Mouse (Mus musculus) limb, embryonic 11.5 days (tissue): Measurements from ENCODE around the gene Hook2. TPM values are rescaled to one million over a fixed set of nuclear protein-coding genes. Genes with fewer than 3 reads are reported as not detected.

Source experiments
- ATAC-seq: fragments of 200-750 bp; cut with Nextera tagmentation; 2 replicates; pipeline ENCODE4 v1.8.0; 2017; ENCODE audit warnings: low read depth; ENCODE audit not compliant: insufficient number of reproducible peaks, low FRiP score, low TSS enrichment
- DNase-seq: peaks from one replicate; pipeline ENCODE4 v3.0.0-alpha.2; 2015; ENCODE audit warnings: low spot score
- H3K27ac ChIP-seq: fragments of 300-500 bp; sonication (generic); replicated peaks from 2 replicates; pipeline ENCODE4 v1.5.1; 2014; ENCODE audit warnings: low read depth, mild to moderate bottlenecking, low read length
- H3K27me3 ChIP-seq: fragments of 300-500 bp; sonication (generic); 2 replicates; pipeline ENCODE4 v1.6.1; 2014; ENCODE audit warnings: mild to moderate bottlenecking, low read length, mixed read lengths; ENCODE audit not compliant: control insufficient read depth, insufficient read depth
- H3K36me3 ChIP-seq: fragments of 300-500 bp; sonication (generic); 2 replicates; pipeline ENCODE4 v1.6.1; 2014; ENCODE audit warnings: mild to moderate bottlenecking, low read length, moderate library complexity, mixed read lengths; ENCODE audit not compliant: control insufficient read depth, insufficient read depth
- H3K4me1 ChIP-seq: fragments of 300-500 bp; sonication (generic); 2 replicates; pipeline ENCODE4 v1.6.1; 2014; ENCODE audit warnings: low read length, mixed read lengths; ENCODE audit not compliant: control insufficient read depth, insufficient read depth
- H3K4me2 ChIP-seq: fragments of 300-500 bp; sonication (generic); 2 replicates; pipeline ENCODE4 v1.6.1; 2014; ENCODE audit warnings: low read depth, mild to moderate bottlenecking, moderate library complexity; ENCODE audit not compliant: severe bottlenecking
- H3K4me3 ChIP-seq: fragments of 300-500 bp; sonication (generic); 2 replicates; pipeline ENCODE4 v1.5.1; 2014; ENCODE audit warnings: low read depth, low read length
- H3K9ac ChIP-seq: fragments of 300-500 bp; sonication (generic); 2 replicates; pipeline ENCODE4 v1.6.1; 2014; ENCODE audit warnings: mild to moderate bottlenecking, low read length
- H3K9me3 ChIP-seq: fragments of 300-500 bp; sonication (generic); 2 replicates; pipeline ENCODE4 v1.6.1; 2016; ENCODE audit warnings: low read length; ENCODE audit not compliant: control insufficient read depth
- WGBS: fragments of 180-500 bp; shearing (Covaris S2); extraction: QIAGEN DNeasy Blood & Tissue Kit; methylation state at CpG from one replicate; pipeline ENCODE4 v1.1.7; 2014; 5-methylcytosine and 5-hydroxymethylcytosine counted together
- polyA plus RNA-seq: library from polyadenylated mRNA; unstranded; fragments of >200 nt; fragmentation: Nextera tagmentation; extraction: Ambion mirVana; gene quantifications from 2 replicates; pipeline ENCODE4 v1.2.1, GENCODE M21; 2014

Gene Hook2
- polyA plus RNA-seq, 1 experiment from 2014 or later: 15.2 TPM

DNA sequence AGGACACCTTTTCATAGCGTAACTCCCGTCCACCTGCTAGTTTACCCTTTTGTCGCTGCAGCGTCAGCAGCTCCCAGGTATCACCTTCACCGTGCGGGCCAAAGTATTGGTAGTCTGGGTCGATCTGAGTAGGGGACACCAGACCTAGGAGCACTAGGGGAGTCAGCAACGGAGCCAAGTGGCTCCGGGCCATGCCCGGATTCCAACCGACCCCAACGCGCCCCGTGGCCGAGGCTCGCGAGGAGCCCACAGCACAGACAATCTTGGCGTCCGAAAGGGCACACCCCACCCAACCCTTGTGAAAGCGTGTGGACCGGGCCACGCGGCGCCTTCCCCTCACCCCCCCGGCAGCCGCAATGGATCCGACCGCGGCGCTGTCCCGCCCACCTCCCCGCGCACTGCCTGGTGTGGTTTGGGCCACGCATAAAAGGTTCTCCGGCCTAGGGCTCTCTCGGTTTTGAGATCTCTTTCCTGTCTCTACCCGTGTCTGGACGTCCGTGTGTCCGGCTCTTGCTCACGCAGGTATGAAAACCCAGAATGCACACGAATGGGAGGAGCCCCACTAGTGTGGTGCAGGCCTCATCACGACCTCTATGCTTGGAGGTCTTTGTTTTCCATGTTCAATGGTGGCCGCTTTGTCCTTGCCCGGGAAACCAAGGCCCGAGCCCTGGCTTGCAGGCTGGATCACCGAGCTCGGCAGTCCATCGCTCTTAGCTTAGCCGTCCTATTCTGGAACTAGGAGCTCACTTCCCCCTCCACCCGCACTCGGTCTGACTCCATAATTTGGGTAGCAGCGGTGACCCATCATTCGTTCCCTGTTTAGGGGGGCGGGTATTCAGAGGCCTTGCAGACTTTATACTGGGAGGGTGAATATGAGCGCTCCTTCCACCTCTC lies 20.9 kb upstream of the Hook2 start, which contains the start of the genes Gm49661, Prdx2 and Rnaseh2a:
Gene Gm49661, minus strand, starts transcription at position 193 of the 894 bp plus-strand sequence.
Gene Prdx2, plus strand, starts transcription at position 347 of the 894 bp plus-strand sequence.
Gene Rnaseh2a, minus strand, starts transcription at position 527 of the 894 bp plus-strand sequence.
- peak within 1 kb of the TSS; percentile 78 for H3K27ac ChIP-seq
- H3K4me3 ChIP-seq: peak within 1 kb of the TSS; percentile 61
- under 1% methylated on average over 56 of the region's 56 CpGs for WGBS
- peak; percentile 89 for DNase-seq
- H3K36me3 ChIP-seq: peaks cover 15% of the 10 kb centered on the region; the same call in 1 of the 2 replicates
- H3K4me2 ChIP-seq: peak within 1 kb of the TSS; percentile 80
- peak; percentile 64 for ATAC-seq
- H3K9me3 ChIP-seq: no peaks in the 10 kb centered on the region
- H3K9ac ChIP-seq: peak within 1 kb of the TSS; percentile 89
- no peaks in the 10 kb centered on the region for H3K27me3 ChIP-seq
- peaks cover 30% of the 10 kb centered on the region for H3K4me1 ChIP-seq

DNA sequence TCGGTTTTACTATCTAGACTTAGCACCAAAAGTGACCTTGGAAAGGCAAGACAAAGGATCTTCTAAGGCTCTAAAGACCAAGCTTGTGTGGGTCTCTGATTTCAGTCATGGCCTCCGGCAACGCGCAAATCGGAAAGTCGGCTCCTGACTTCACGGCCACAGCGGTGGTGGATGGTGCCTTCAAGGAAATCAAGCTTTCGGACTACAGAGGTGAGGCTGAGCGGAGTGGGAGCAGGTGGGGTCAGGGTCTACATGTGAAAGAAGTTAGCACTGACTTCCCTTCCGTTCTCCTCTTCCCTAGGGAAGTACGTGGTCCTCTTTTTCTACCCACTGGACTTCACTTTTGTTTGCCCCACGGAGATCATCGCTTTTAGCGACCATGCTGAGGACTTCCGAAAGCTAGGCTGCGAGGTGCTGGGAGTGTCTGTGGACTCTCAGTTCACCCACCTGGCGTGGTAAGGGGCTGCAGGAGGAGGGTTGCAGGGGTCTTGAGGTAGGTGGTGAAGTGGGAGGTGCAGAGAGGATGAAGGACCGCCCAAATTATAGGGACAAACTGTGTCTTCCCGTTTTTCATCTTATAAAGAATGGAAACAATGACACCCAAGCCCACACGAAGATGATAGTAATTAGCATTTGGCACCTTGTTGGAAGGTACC lies 20.1 kb upstream of the Hook2 start:
- peak overlapping the region; percentile 78 for H3K27ac ChIP-seq
- no peak for ATAC-seq
- DNase-seq: peak; percentile 55
- no peaks in the 10 kb centered on the region for H3K27me3 ChIP-seq
- peak overlapping the region; percentile 89 for H3K9ac ChIP-seq
- WGBS: 11% methylated on average over 21 of the region's 21 CpGs
- H3K4me2 ChIP-seq: peak overlapping the region; percentile 80
- H3K4me1 ChIP-seq: peaks cover 25% of the 10 kb centered on the region
- H3K36me3 ChIP-seq: peaks cover 15% of the 10 kb centered on the region; the same call in 1 of the 2 replicates
- no peaks in the 10 kb centered on the region for H3K9me3 ChIP-seq
- peak overlapping the region; percentile 61 for H3K4me3 ChIP-seq

DNA sequence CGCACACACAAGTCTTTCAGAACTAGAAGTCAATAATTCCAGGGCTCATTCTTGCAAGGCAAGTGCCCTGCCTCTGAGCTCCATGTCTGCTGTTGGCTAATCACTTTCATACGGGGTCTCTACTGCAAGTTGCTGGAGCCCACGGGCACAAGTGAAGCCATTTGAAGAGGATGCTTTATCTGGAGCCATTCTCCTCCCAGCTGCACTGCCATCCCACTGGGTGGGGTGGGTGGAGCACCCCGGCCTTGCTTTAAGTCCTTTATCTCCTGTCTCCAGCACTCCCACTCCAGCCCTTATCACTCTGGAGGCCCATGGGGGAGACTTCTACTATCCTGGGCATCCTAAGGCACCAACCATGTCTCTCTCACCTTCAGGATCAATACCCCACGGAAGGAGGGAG lies 19.5 kb upstream of the Hook2 start:
- Histone ChIP-seq H3K27ac (no peak overlapping the region), H3K36me3 (peaks cover 15% of the 10 kb centered on the region; the same call in 1 of the 2 replicates), H3K27me3 (no peaks in the 10 kb centered on the region), H3K4me3 (peak overlapping the region; percentile 61), H3K9me3 (no peaks in the 10 kb centered on the region), H3K9ac (peak overlapping the region; percentile 89; the same call in 1 of the 2 replicates), H3K4me2 (peak overlapping the region; percentile 80), H3K4me1 (peaks cover 26% of the 10 kb centered on the region)
- ATAC-seq: no peak
- WGBS: 67% methylated on average over 5 of the region's 5 CpGs
- DNase-seq: no peak

DNA sequence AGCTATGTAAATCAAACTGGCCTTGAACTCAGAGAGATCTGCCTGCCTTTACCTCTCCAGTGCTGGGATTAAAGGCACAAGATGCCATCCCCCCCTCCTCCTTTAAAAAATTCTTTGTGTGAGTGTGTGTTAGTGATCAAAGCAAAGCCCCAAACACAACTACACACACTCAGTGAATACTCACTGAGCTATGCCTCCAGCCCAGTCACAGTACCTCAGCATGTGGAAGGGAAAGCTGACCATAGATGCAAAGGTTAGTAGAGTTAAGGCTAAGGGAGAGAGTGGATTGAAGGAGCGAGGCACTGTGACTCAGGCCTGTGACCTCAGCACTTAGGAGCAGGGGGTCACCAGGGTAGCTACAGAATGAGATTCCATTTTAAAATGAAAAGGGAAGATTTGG lies 17.3 kb upstream of the Hook2 start:
- Histone ChIP-seq H3K4me2 (no peak overlapping the region), H3K4me1 (peaks cover 43% of the 10 kb centered on the region), H3K4me3 (no peak overlapping the region), H3K9me3 (no peaks in the 10 kb centered on the region), H3K9ac (no peak overlapping the region), H3K27ac (no peak overlapping the region), H3K27me3 (peaks cover 12% of the 10 kb centered on the region), H3K36me3 (peaks cover 15% of the 10 kb centered on the region; the same call in 1 of the 2 replicates)
- DNase-seq (no peak), ATAC-seq (no peak)
- 81% methylated on average over 1 of the region's 1 CpGs for WGBS

DNA sequence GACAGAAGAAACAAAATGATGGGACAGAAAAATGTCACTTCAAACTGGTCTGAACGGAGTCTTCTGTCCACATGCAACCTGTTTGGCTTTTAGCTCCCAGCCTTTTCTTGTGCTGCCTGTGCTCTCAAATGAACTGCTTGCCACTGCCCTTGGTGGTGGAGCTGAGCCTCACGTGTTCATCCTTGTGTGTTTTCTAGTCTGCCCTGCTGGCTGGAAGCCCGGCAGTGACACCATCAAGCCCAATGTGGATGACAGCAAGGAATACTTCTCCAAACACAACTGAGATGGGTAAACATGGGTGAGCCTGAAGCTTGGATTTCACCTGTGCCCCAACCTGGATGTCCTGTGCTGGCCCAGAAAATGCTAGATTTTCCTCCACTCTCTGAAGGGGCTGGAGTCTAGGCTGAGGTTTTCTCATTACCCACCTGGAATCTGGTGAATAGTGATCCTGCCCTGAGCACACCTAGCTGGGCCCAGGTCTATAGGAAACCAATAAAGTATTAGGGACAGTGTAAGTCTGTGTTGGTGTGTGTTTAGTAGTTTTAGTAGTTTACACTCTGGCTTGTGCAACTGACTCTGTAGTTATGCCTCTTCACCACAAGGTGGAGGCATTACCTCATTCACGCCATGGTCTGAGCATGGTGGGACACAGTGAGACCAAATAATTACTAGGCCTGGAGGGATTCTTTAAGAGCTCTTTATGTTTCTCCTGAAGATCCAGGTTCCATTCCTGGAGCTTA lies 16.4 kb upstream of the Hook2 start:
- no peak overlapping the region for H3K4me2 ChIP-seq
- H3K9me3 ChIP-seq: no peaks in the 10 kb centered on the region
- no peak overlapping the region for H3K9ac ChIP-seq
- peaks cover 15% of the 10 kb centered on the region for H3K27me3 ChIP-seq
- peaks cover 15% of the 10 kb centered on the region; the same call in 1 of the 2 replicates for H3K36me3 ChIP-seq
- DNase-seq: peak; percentile 65
- WGBS: 73% methylated on average over 4 of the region's 4 CpGs
- H3K27ac ChIP-seq: no peak overlapping the region
- H3K4me3 ChIP-seq: no peak overlapping the region
- 0 out of 2 replicates have a peak, but pooled peaks have one; percentile 7 for ATAC-seq
- peaks cover 40% of the 10 kb centered on the region for H3K4me1 ChIP-seq

DNA sequence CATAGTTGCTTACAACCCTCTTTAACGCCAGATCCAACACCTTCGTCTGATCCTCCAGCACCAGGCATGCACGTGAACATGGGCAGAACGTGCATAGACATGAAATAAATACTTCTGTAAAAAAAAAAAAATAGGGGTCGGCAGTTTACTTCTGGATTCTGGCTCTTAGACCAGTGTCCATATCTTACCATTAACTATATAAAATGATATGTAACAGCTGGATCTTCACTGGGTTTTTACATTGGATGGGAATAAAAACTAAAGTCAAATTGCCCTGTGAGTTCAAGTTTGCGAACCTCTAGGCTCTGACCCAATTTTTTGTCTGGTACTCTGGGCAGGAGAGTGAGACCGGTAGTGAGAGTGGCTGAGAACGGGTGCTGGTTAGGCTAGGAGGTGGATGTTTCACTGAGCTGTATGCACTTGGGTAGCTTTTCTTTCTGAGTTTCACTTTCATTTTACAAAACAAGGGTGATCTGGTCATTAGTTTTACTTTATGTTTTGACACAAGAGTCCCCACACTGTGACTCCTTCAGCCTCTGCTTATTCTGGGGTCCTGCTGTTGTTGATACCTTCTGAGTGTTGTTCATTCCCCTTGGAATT lies 15.8 kb upstream of the Hook2 start:
- ATAC-seq: no peak
- Histone ChIP-seq H3K9ac (no peak overlapping the region), H3K4me3 (no peak overlapping the region), H3K9me3 (no peaks in the 10 kb centered on the region), H3K36me3 (peaks cover 15% of the 10 kb centered on the region; the same call in 1 of the 2 replicates), H3K4me1 (peaks cover 45% of the 10 kb centered on the region), H3K27me3 (peaks cover 15% of the 10 kb centered on the region), H3K27ac (no peak overlapping the region), H3K4me2 (no peak overlapping the region)
- WGBS: 81% methylated on average over 8 of the region's 8 CpGs
- no peak for DNase-seq

DNA sequence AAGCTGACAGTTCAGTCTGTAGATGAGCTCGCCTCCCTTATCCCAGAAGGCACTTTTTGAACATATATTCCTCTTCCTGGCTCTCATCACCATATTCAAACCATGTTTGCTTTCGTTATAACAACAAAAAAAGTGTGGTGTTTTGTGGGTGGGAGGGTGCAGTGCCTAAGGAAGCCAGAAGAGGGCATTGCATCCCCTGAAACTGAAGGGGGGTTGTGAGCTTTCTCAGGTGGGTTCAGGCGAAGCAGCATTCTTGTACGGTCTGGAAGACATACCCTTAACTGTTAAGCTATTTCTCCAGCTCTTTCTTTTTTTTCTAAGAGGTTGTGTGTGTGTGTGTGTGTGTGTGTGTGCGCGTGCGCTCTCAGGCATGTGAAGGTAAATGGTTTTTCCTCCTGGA lies 15.0 kb upstream of the Hook2 start:
- ATAC-seq (no peak), DNase-seq (peak; percentile 81)
- Histone ChIP-seq H3K4me3 (no peak overlapping the region), H3K36me3 (peaks cover 15% of the 10 kb centered on the region; the same call in 1 of the 2 replicates), H3K9me3 (no peaks in the 10 kb centered on the region), H3K27ac (no peak overlapping the region; the same call in 1 of the 2 replicates), H3K4me1 (peaks cover 48% of the 10 kb centered on the region), H3K27me3 (peaks cover 15% of the 10 kb centered on the region), H3K9ac (no peak overlapping the region), H3K4me2 (peak overlapping the region; percentile 97)
- 30% methylated on average over 7 of the region's 7 CpGs for WGBS
